Mouse (Mus musculus): Measurements from ENCODE around the gene Inpp5d. TPM values are rescaled to one million over a fixed set of nuclear protein-coding genes. Genes with fewer than 3 reads are reported as not detected.

Gene Inpp5d
- polyA plus RNA-seq, 1 experiment from 2014 or later: 3.7 TPM

DNA sequence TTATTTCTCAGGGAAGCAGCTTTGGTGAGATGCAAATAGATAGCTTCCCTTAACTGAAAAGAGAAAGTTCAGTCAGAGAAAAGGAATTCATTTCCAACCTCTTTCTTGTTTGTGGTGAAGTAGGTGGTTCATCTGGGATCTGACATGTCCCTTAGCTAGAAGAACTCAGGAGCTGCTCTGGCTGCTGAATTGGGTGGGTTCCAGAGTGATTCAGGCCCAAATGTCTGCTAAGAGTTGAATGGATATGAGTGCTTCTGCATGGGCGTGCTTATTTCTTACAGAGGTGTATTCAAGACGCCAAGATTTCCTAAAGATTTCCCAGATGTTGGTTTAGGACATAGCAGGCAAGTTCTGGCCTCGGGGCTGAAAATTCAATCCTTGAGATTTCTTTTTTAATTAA is 114.0 kb downstream of the Inpp5d start:
- no peak overlapping the region for H3K9ac ChIP-seq (ENCODE audit: low read depth, low read length)
- 79% methylated on average over 3 of the region's 3 CpGs for WGBS
- ATAC-seq (ENCODE audit: low FRiP score) (no peak), DNase-seq (ENCODE audit: low spot score) (no peak)
- H3K4me3 ChIP-seq (ENCODE audit: low read depth, low read length): no peak overlapping the region
- no peak overlapping the region for H3K27ac ChIP-seq (ENCODE audit: low read depth, low read length)
- no peaks in the 10 kb centered on the region for H3K36me3 ChIP-seq (ENCODE audit: control insufficient read depth, insufficient read depth, low read length)
- no peak overlapping the region for H3K4me2 ChIP-seq (replicated peaks; ENCODE audit: low read depth, low read length)
- no peaks in the 10 kb centered on the region for H3K4me1 ChIP-seq (replicated peaks; ENCODE audit: control insufficient read depth, insufficient read depth, low read length)
- H3K9me3 ChIP-seq (ENCODE audit: control insufficient read depth, low read length): no peaks in the 10 kb centered on the region
- no peaks in the 10 kb centered on the region for H3K27me3 ChIP-seq (ENCODE audit: control insufficient read depth, insufficient read depth, low read length)

DNA sequence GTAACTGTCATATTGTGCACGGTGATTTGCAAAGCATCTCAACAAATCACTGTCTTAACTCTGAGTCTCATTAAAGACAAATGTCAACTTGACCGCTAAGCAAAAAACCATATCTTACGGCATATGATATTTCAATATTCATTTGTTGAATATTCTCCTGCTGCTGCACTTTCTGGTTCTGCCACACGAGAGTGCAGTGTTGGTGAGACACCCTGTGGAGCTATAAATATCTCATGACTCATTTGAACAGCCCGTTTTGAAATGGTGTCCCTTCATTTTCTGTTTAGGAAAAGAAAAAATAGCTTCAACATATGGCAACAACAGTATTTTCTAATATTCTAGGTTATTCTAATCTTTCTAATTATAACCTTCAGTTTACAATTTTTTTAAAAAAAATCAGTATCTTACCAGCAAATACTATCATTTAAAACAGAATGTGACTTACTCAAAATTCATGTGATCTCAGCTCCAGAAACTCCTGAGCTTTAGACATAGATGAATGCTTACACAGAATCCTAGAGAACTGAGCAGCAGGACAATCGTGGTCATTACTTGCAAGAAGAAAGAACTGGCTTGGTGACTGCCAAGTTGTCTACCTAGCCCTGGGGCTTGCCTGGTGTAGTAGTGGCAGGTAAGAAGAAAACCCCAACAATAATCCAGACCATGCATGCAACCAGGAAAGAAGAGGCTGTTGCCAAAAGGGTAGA is 120.6 kb downstream of the Inpp5d start:
- Histone ChIP-seq H3K4me2 (replicated peaks; ENCODE audit: low read depth, low read length) (no peak overlapping the region), H3K9me3 (ENCODE audit: control insufficient read depth, low read length) (no peaks in the 10 kb centered on the region), H3K4me1 (replicated peaks; ENCODE audit: control insufficient read depth, insufficient read depth, low read length) (no peaks in the 10 kb centered on the region), H3K27ac (ENCODE audit: low read depth, low read length) (no peak overlapping the region), H3K27me3 (ENCODE audit: control insufficient read depth, insufficient read depth, low read length) (no peaks in the 10 kb centered on the region), H3K4me3 (ENCODE audit: low read depth, low read length) (no peak overlapping the region), H3K9ac (ENCODE audit: low read depth, low read length) (no peak overlapping the region), H3K36me3 (ENCODE audit: control insufficient read depth, insufficient read depth, low read length) (no peaks in the 10 kb centered on the region)
- WGBS: 79% methylated on average over 6 of the region's 6 CpGs
- DNase-seq (ENCODE audit: low spot score) (no peak), ATAC-seq (ENCODE audit: low FRiP score) (no peak)

DNA sequence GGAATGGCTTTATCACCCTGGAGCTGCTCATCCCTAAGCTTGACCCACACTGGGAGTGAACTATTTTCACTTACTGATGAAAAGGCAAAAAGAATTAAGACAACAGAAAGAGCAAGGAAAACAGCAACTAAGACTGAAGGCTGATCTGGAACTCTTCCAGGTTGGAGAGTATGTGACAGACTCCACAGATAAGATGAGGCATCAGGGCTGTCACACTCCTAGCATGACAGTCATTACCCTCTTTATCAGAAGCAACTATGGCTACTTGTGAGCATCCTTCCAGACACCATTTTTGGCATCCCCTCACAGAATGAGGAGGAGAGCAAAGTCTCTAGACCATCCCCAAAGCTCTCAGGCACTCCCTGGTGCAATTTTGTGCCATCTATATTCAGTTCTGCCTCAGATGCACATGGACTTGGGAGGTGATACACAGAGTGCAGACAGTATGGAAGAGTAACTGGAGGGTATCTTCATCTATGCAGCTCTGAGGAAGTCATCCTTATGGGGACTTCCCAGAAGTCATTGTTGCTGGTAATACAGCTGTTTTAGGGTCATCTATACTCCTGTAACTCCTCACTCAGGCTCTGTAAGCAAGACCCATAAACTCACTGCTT is 129.4 kb downstream of the Inpp5d start:
- Histone ChIP-seq H3K4me2 (replicated peaks; ENCODE audit: low read depth, low read length) (no peak overlapping the region), H3K4me1 (replicated peaks; ENCODE audit: control insufficient read depth, insufficient read depth, low read length) (no peaks in the 10 kb centered on the region), H3K27me3 (ENCODE audit: control insufficient read depth, insufficient read depth, low read length) (no peaks in the 10 kb centered on the region), H3K27ac (ENCODE audit: low read depth, low read length) (no peak overlapping the region), H3K9ac (ENCODE audit: low read depth, low read length) (no peak overlapping the region), H3K4me3 (ENCODE audit: low read depth, low read length) (no peak overlapping the region), H3K9me3 (ENCODE audit: control insufficient read depth, low read length) (no peaks in the 10 kb centered on the region), H3K36me3 (ENCODE audit: control insufficient read depth, insufficient read depth, low read length) (no peaks in the 10 kb centered on the region)
- no peak for ATAC-seq (ENCODE audit: low FRiP score)
- DNase-seq (ENCODE audit: low spot score): no peak

DNA sequence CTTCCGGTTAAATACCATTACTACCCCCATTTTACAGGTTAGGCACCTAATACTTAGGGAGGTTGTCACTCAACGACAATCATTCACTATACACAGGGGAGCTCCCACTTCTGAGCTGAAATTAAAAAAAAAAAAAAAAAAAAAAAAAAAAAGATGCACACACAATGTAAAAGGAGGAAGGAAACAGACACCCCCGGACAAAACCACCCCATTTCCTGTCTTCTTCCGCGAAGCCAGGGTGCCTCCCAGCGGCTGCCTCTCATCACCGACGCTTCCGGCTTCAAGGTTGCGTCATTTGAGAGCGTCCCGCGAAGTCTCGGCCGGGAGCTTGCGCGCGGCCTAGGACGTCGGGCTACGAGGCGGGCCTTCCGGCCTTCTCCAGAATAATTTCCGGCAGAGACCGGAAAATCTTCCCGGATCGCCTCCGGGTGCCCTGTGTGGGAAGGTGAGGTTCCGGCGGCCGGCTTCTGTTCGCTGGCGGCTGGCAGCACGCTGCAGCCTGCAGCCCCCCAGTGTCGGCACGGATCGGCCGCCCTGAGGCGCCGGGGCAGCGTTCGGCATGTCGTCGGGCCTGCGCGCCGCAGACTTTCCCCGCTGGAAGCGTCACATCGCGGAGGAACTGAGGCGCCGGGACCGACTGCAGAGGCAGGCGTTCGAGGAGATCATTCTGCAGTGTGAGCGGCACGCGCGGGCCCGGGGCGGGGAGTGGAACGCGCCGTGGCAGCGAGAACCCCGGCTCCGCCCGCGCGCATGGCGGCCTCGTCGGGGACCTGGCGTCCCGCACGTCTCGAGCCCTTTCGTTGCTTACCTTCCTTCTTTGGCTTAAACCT is 135.7 kb downstream of the Inpp5d start, which contains the start of gene Atg16l1:
Gene Atg16l1, plus strand, starts transcription at position 230 of the 830 bp plus-strand sequence.
- H3K9ac ChIP-seq (ENCODE audit: low read depth, low read length): peak within 1 kb of the TSS; percentile 95
- peak within 1 kb of the TSS; percentile 56 for H3K4me2 ChIP-seq (replicated peaks; ENCODE audit: low read depth, low read length)
- no peaks in the 10 kb centered on the region for H3K9me3 ChIP-seq (ENCODE audit: control insufficient read depth, low read length)
- 0 out of 2 replicates have a peak, but pooled peaks cover 2% of the 10 kb centered on the region for H3K4me1 ChIP-seq (replicated peaks; ENCODE audit: control insufficient read depth, insufficient read depth, low read length)
- H3K27me3 ChIP-seq (ENCODE audit: control insufficient read depth, insufficient read depth, low read length): no peaks in the 10 kb centered on the region
- 0 out of 2 replicates have a peak, but pooled peaks cover 2% of the 10 kb centered on the region for H3K36me3 ChIP-seq (ENCODE audit: control insufficient read depth, insufficient read depth, low read length)
- WGBS: 1% methylated on average over 79 of the region's 79 CpGs
- H3K4me3 ChIP-seq (ENCODE audit: low read depth, low read length): peak within 1 kb of the TSS; percentile 80
- ATAC-seq (ENCODE audit: low FRiP score) (peak; percentile 99), DNase-seq (ENCODE audit: low spot score) (peak; percentile 92)
- H3K27ac ChIP-seq (ENCODE audit: low read depth, low read length): peak within 1 kb of the TSS; percentile 79

DNA sequence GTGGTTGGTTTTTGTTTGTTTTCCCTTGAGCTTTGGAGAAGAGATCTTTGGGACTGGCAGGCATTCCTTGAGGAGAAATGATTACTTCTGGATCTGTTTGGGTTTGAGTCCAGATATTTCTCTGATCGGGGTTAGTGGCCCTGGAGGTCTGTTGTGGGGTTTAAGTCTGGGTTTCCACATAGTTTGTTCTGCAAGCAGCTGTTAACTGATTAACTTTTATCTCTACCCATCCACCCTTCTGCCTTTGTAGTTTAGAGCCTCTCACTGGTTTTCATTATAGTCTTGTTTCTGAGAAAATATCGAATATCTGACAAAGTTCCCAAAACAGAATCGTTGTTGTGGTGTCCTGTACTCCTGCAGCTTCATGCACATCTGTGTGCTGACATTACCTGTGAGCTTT is 143.7 kb downstream of the Inpp5d start:
- Histone ChIP-seq H3K9ac (ENCODE audit: low read depth, low read length) (no peak overlapping the region), H3K27ac (ENCODE audit: low read depth, low read length) (no peak overlapping the region), H3K9me3 (ENCODE audit: control insufficient read depth, low read length) (no peaks in the 10 kb centered on the region), H3K36me3 (ENCODE audit: control insufficient read depth, insufficient read depth, low read length) (0 out of 2 replicates have a peak, but pooled peaks cover 11% of the 10 kb centered on the region), H3K4me3 (ENCODE audit: low read depth, low read length) (no peak overlapping the region), H3K4me2 (replicated peaks; ENCODE audit: low read depth, low read length) (no peak overlapping the region), H3K27me3 (ENCODE audit: control insufficient read depth, insufficient read depth, low read length) (no peaks in the 10 kb centered on the region), H3K4me1 (replicated peaks; ENCODE audit: control insufficient read depth, insufficient read depth, low read length) (no peaks in the 10 kb centered on the region)
- WGBS: 91% methylated on average over 3 of the region's 3 CpGs
- ATAC-seq (ENCODE audit: low FRiP score): no peak
- DNase-seq (ENCODE audit: low spot score): no peak

DNA sequence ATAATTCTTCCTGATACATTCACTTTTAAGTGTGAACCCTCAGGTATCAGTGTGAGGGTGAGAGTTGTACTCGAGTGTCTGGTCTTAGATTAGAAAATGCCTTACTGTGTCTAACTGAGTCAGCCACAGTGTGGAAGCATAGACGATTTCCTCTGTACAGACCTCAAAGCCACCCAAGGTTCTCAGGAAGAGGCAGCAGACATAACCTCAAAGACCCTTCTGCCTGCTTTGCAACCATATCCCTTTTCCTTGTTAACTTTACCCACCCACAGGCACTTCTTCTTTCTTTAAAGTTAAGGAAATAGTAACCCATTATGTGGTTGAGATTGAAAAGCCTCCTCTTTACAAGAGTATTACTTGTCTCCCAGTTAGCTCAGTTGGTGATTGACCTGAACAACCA is 145.6 kb downstream of the Inpp5d start:
- WGBS: 89% methylated on average over 2 of the region's 2 CpGs
- no peak overlapping the region for H3K9ac ChIP-seq (ENCODE audit: low read depth, low read length)

DNA sequence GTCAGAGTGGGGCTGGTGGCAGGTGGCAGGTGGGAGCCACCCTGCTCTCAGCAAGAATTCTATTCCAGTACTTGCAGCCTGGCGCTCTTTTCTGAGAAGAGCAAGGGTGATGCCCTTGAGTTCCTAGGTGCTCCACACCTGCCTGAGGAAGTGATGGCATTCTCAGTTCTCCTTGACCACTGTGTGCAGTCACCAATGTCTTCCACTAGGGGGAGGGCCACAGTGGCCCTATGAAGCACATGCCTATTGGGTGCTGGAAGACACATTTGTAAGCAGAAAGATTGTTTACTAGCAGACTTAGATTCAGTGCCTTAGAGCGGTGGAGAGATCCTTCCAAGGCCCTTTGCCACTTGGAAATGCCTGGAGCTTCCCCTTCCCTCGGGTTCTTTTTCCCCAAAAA is 146.1 kb downstream of the Inpp5d start:
- Histone ChIP-seq H3K9ac (ENCODE audit: low read depth, low read length) (no peak overlapping the region), H3K9me3 (ENCODE audit: control insufficient read depth, low read length) (no peaks in the 10 kb centered on the region), H3K4me3 (ENCODE audit: low read depth, low read length) (no peak overlapping the region), H3K4me1 (replicated peaks; ENCODE audit: control insufficient read depth, insufficient read depth, low read length) (no peaks in the 10 kb centered on the region), H3K36me3 (ENCODE audit: control insufficient read depth, insufficient read depth, low read length) (peaks cover 13% of the 10 kb centered on the region; the same call in 1 of the 2 replicates), H3K4me2 (replicated peaks; ENCODE audit: low read depth, low read length) (no peak overlapping the region), H3K27me3 (ENCODE audit: control insufficient read depth, insufficient read depth, low read length) (no peaks in the 10 kb centered on the region), H3K27ac (ENCODE audit: low read depth, low read length) (no peak overlapping the region)
- no peak for ATAC-seq (ENCODE audit: low FRiP score)
- DNase-seq (ENCODE audit: low spot score): peak; percentile 6
- 88% methylated on average over 3 of the region's 3 CpGs for WGBS

More for the DNA sequence above, 145.6 kb downstream of the Inpp5d start:
- DNase-seq (ENCODE audit: low spot score): no peak
- Histone ChIP-seq H3K27me3 (ENCODE audit: control insufficient read depth, insufficient read depth, low read length) (no peaks in the 10 kb centered on the region), H3K27ac (ENCODE audit: low read depth, low read length) (no peak overlapping the region), H3K9me3 (ENCODE audit: control insufficient read depth, low read length) (no peaks in the 10 kb centered on the region), H3K36me3 (ENCODE audit: control insufficient read depth, insufficient read depth, low read length) (peaks cover 13% of the 10 kb centered on the region; the same call in 1 of the 2 replicates), H3K4me3 (ENCODE audit: low read depth, low read length) (no peak overlapping the region), H3K4me2 (replicated peaks; ENCODE audit: low read depth, low read length) (no peak overlapping the region), H3K4me1 (replicated peaks; ENCODE audit: control insufficient read depth, insufficient read depth, low read length) (no peaks in the 10 kb centered on the region)
- ATAC-seq (ENCODE audit: low FRiP score): no peak

DNA sequence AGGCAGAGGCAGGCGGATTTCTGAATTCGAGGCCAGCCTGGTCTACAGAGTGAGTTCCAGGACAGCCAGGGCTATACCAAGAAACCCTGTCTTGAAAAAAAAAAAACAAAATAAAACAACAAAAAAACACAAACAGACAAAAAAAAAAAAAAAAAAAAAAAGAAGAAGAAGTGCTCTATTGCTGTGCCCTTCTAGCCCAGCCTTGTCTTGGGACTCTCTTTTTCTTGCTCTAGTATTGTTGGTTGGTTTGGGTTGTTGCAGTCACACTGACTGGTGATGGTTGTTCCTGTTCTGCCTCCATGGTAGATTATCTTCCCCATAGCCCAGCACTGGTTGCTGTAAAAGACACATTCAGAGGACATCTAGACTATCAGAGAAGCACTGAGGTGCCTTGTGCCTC is 149.2 kb downstream of the Inpp5d start:
- peaks cover 18% of the 10 kb centered on the region; the same call in 1 of the 2 replicates for H3K36me3 ChIP-seq (ENCODE audit: control insufficient read depth, insufficient read depth, low read length)
- DNase-seq (ENCODE audit: low spot score) (no peak), ATAC-seq (ENCODE audit: low FRiP score) (no peak)
- H3K27me3 ChIP-seq (ENCODE audit: control insufficient read depth, insufficient read depth, low read length): no peaks in the 10 kb centered on the region
- H3K9me3 ChIP-seq (ENCODE audit: control insufficient read depth, low read length): no peaks in the 10 kb centered on the region
- H3K4me3 ChIP-seq (ENCODE audit: low read depth, low read length): no peak overlapping the region
- H3K4me2 ChIP-seq (replicated peaks; ENCODE audit: low read depth, low read length): no peak overlapping the region
- WGBS: 94% methylated on average over 2 of the region's 2 CpGs
- no peak overlapping the region for H3K9ac ChIP-seq (ENCODE audit: low read depth, low read length)
- no peaks in the 10 kb centered on the region for H3K4me1 ChIP-seq (replicated peaks; ENCODE audit: control insufficient read depth, insufficient read depth, low read length)
- no peak overlapping the region for H3K27ac ChIP-seq (ENCODE audit: low read depth, low read length)
